Mouse (Mus musculus) layer of hippocampus, adult 8-10 months (tissue): Measurements from ENCODE around the gene Trim58. TPM values are rescaled to one million over a fixed set of nuclear protein-coding genes. Genes with fewer than 3 reads are reported as not detected.

Experiments
- DNase-seq, 2 experiments: peaks; one replicate each; pipeline ENCODE4 v3.0.0; 2022; ENCODE audit warnings: low spot score in 2 of 2
- total RNA-seq, 4 experiments: library from RNA; stranded (reverse); gene quantifications; 2 replicates each; pipeline ENCODE4 v1.2.4; 2022

The Trim58 gene
- total RNA-seq, result under 1 TPM in 2 of 4 experiments, not detected in 2; 0.14 to 0.19 TPM

- DNase-seq, result no peak
These were observed at the start of gene Trim58 for GRCm38 (mm10) chr11:58640272-58640867. TSS of gene Trim58 (plus strand) at chr11:58640465.

- DNase-seq, result no peak
These were observed 45.5 kb upstream of the Trim58 start, which contains the start of gene Olfr324 for GRCm38 (mm10) chr11:58594814-58595213. TSS of gene Olfr324 (plus strand) at chr11:58595114.

- DNase-seq, result no peak
These were observed 42.4 kb upstream of the Trim58 start for GRCm38 (mm10) chr11:58597837-58598236.

DNA sequence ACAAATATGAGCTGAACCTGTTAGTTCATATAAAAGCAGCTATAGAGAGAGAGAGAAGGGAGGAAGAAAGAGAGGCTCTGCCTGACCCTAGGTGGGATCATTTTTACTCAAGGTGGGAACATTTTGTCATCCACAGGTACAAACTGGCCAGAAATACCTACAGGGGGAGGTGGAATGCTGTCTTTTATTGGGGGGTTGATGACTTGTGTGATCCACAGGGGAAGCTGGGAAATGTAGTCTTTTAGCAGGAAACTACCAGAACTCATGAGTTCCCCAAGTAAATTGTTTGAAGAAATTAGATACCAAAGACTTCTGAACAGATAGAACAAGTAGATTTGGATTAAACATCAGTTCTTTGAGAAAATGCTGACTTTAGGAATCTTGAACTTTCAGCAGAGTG, 38.2 kb upstream of the Trim58 start:
- DNase-seq, result no peak

GRCm38 (mm10) chr11:58602800-58603560, 37.3 kb upstream of the Trim58 start:
- no peak for DNase-seq

DNA sequence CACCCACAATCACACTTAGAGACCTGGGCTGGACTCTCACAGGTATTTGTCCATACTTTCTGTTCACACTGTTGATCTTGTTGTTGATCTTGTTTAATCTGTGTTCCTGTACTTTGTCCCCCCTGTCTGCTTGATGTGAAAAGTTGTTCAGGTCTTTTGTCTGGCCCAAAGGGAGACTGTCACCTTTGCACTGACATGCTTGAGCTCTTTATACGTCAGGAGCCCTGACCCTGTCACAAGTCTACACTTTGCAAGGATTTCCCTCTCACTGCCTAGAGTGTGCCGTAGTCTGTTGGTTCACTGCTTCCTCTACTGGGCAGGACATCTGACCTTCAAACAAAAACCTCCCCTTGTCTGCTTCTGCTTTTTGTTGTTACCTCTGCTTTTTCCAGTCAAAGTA, 35.6 kb upstream of the Trim58 start:
- no peak for DNase-seq

GRCm38 (mm10) chr11:58605228-58605627, 35.0 kb upstream of the Trim58 start:
- no peak for DNase-seq

GRCm38 (mm10) chr11:58606177-58606919, 33.9 kb upstream of the Trim58 start:
- no peak for DNase-seq

DNA sequence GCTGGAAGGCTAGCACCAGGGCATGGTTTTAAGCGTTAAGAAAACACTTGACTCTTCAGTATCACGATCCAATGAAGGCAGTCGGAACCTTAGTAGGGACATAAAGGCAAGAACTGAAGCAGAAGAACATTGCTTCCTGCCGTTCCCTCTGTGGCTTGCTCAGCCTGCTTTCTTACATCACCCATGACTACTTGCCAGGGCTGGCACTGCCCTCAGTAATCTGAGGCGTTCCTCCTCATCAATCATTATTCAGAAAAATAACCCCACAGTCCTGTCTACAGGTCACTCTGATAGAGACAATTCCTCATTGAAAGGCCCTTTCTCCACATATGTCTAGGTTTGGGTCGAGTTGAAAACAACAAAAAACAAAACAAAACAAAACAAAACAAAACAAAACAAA, 33.2 kb upstream of the Trim58 start:
- no peak for DNase-seq

DNA sequence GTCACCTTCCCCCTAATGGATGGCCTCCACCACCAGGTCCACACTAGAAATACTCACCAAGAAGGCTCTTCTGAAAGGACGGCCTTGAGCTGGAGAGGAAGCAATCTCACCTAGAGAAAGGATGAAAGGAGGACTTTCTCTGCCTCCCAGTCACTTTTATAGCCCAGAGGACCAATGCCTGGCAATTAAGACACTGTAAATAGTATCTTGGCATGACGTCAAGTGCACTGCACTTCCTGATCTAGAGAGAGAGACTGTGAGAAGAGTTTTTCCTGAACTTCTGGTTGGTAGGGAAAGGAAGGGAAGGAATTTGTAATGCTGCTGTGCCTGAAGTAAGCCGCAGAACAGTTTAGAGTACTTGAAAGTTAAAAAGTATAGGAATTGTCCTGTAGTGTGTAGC, 26.9 kb upstream of the Trim58 start:
- no peak for DNase-seq

DNA sequence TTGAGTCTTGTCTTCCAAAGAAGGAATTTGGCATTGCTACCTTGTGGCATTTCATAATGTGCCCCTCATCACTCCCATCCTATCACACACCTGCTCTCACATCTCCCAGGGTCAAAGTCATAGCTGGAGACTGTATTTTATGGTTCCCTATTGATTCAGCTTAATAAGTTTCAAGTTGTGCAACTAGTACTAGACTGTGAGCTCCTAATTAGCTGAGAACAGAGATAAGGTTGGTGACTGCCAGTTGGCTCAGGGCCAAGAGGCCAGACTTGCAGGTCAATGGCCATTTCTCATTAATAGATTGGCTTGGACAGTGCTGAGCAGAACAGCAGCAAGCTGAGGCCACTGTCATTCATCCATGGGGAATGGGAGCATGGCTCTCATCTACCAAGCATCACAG, 25.7 kb upstream of the Trim58 start:
- DNase-seq, result no peak

DNA sequence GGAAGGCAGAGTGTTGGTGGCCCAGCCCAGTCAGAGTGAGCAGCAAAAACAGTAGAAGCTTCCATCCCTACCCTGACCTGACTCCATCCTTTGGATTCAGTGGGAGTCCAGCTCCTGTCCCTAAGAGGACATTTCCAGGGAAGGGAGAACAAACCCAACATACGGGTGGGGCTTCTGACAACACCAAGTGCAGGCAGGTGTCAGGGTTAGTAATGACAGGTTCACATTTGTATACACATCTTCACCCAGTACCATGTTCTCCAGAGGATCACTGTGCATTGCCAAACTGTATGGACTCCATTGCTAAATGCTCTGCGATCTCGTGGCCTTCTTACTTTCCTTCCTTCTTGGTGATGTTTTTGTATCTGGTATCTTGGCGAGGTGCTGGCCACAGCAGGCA, 24.3 kb upstream of the Trim58 start, which contains the start of gene 2210407C18Rik:
Gene 2210407C18Rik, minus strand, starts transcription at position 101 of the 400 bp plus-strand sequence.
- no peak for DNase-seq

DNA sequence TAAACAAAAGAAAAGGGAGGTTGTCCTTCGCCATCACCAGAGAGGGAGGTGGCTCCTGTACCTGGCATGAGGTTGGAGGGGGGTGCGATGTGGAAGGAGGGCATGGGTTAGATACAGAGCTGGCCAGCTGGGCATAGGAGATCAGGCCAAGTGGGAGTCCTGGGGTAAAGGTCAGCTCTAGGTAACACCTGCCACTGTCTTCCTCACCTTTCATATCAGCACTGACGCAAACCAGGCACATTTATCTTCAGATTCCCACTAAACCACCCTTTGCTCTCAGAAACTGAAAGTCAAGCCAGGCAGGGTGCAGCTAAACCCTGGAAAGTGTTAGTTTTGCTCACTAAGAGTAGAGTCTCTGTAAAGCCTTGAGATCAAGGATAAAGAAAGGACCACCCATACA, 21.9 kb upstream of the Trim58 start:
- no peak for DNase-seq

DNA sequence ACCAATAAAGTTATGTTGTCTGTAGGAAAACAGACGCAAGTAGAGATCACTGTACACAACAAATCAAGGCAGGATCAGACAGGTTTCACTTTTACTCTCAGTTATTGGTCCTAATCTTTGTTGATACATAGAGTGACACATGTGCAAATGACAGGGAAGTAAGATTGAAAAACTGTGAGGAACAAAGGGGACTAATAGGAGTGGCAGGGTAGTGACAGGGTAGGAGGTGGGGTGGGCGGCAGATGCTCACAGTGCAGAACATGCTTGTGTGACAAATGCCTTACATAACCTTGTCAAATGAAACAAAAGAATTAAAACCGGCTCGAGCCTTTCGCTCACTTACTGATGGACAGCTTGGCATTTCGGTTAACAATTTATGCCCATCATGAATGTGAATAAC, 21.5 kb upstream of the Trim58 start:
- peak; percentile 9 to 19 for DNase-seq

DNA sequence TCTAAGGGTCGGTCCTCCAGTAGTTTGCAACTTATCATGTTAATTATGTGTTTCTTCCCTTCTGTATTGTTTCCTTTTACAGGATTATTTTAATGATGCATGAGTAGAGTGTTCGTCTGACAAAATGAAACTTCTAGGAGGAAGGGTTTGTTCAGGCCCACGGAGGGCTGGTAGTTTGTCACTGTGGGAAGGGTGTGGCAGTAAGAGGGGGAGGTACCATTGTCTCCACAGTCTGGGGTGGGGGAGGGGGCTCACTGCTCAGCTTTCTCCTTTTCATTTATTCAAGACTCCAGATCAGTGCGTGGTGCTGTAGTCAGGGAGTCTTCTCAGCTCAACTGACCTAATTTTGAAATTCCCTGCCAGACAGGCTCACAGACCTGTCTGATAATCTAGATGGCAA, 14.1 kb upstream of the Trim58 start:
- DNase-seq, result no peak

- no peak for DNase-seq
These were observed 9.9 kb upstream of the Trim58 start, which contains the start of gene Olfr323 for GRCm38 (mm10) chr11:58630401-58630800. TSS of gene Olfr323 (minus strand) at chr11:58630501.

DNA sequence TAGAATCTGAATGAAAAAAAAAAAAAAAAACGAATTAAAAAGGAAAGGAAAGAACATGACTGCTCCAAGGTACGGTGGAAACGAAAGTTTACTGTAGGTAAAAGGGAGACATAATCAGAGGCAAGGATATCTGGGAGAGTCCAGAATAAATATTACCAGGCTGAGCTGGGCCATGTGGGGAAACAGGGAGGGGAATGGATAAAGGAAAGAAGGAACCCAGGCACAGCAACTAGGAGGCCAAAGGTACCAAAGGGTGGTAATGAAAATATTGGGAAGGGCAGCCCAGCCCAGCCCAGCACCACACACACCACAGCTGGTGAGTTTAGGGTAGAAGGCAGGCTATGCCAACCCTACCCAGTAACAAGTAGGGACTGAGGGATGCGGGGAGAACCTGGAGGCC, 5.4 kb upstream of the Trim58 start:
- DNase-seq, result no peak

DNA sequence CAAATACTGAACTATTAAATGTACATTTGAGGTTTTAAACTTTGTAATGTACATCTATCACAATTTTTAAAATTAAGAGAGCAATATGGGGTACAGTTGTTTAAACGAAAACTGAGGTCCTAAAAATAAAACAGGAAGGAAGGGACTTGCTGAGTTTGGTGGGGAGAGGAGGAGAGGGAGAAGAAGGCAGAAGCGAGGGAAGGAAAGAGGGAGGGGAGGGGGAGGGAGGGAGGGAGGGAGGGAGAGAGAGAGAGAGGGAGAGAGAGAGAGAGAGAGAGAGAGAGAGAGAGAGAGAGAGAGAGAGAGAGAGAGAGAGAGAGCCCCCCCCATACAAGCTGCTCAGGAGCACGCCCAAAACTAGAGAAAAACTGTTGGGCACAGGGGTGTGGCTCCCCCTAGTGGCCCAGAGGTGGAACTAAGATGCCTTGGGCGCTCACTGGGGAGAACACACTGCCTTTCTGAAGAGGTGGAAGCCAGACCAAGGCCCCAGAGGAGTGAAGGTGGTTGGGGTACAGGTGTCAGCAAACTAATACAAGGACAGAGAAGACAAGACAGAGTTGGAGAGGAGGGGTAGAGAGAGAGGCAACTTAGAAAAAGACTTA, 3.8 kb upstream of the Trim58 start:
- DNase-seq, result peak; percentile 20 to 32

- no peak for DNase-seq
These were observed 2.0 kb upstream of the Trim58 start for GRCm38 (mm10) chr11:58638176-58638701.

- DNase-seq, result no peak
These were observed 792 bp downstream of the Trim58 start for GRCm38 (mm10) chr11:58641057-58641456.

- DNase-seq, result no peak
These were observed 1.5 kb downstream of the Trim58 start for GRCm38 (mm10) chr11:58641638-58642358.
